Mouse (Mus musculus): ENCODE data around the gene Rpl27. TPM values are rescaled to one million over a fixed set of nuclear protein-coding genes. Genes with fewer than 3 reads are reported as not detected.
A peak's percentile ranks its signal among the peaks of the same experiment; 100 is the strongest.
"Not testable (repeated sequence)": the region's sequence is repeated elsewhere in the genome, so short reads cannot be mapped to it uniquely, and the experiment has no call there.

Rpl27 gene
- polyA plus RNA-seq, 1 experiment from 2014 or later = 448 TPM

DNA sequence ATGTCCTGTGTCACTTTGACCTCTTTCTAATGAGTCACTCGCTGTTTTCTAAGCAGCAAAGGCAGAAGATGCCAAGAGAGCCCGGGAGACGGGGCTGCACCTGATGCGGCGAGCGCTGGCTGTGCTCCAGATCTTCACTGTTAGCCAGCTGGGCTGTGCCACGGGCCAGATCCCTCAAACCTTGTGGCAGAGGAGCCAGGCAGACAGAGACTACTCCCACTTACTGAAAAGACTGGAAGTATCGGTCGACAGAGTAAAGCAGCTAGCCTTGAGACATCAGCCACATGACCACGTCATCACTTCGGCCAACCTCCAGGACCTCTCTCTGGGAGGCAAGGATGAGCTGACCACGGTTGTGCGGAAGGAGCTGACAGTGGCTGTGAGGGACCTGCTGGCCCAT is 8.7 kb upstream of the Rpl27 start:
- H3K4me3 ChIP-seq (replicated peaks; ENCODE audit: low read depth, low read length) = no peak overlapping the region
- no peak overlapping the region for H3K9ac ChIP-seq (ENCODE audit: low read depth, low read length)
- H3K27me3 ChIP-seq (ENCODE audit: insufficient read depth, low read length) = no peaks in the 10 kb centered on the region
- no peaks in the 10 kb centered on the region for H3K9me3 ChIP-seq (replicated peaks; ENCODE audit: low read length)
- 91% methylated on average over 13 of the region's 13 CpGs for WGBS
- no peak for TF ChIP-seq CTCF (IDR thresholded peaks at IDR 0.05; ENCODE audit: low read depth)
- ATAC-seq (replicated peaks; ENCODE audit: low FRiP score, low read depth) (no peak), DNase-seq (ENCODE audit: low spot score) (no peak)
- H3K4me2 ChIP-seq (ENCODE audit: low read length) = no peak overlapping the region
- no peak overlapping the region for H3K27ac ChIP-seq
- peaks cover 49% of the 10 kb centered on the region for H3K36me3 ChIP-seq (ENCODE audit: insufficient read depth, low read length)
- no peaks in the 10 kb centered on the region for H3K4me1 ChIP-seq (replicated peaks; ENCODE audit: insufficient read depth, low read length)

GRCm38 (mm10) chr11:101435831-101436230 is 6.3 kb upstream of the Rpl27 start:
- 87% methylated on average over 4 of the region's 4 CpGs for WGBS
- peaks cover 38% of the 10 kb centered on the region for H3K36me3 ChIP-seq (ENCODE audit: insufficient read depth, low read length)
- TF ChIP-seq CTCF (IDR thresholded peaks at IDR 0.05; ENCODE audit: low read depth) = no peak
- no peaks in the 10 kb centered on the region for H3K4me1 ChIP-seq (replicated peaks; ENCODE audit: insufficient read depth, low read length)
- ATAC-seq (replicated peaks; ENCODE audit: low FRiP score, low read depth) = no peak
- no peak overlapping the region for H3K4me2 ChIP-seq (ENCODE audit: low read length)
- DNase-seq (ENCODE audit: low spot score) = no peak
- H3K9ac ChIP-seq (ENCODE audit: low read depth, low read length) = no peak overlapping the region
- no peaks in the 10 kb centered on the region for H3K27me3 ChIP-seq (ENCODE audit: insufficient read depth, low read length)
- H3K9me3 ChIP-seq (replicated peaks; ENCODE audit: low read length) = no peaks in the 10 kb centered on the region
- H3K27ac ChIP-seq = no peak overlapping the region
- H3K4me3 ChIP-seq (replicated peaks; ENCODE audit: low read depth, low read length) = no peak overlapping the region

GRCm38 (mm10) chr11:101436916-101437315 is 5.2 kb upstream of the Rpl27 start:
- ATAC-seq (replicated peaks; ENCODE audit: low FRiP score, low read depth) = no peak
- Histone ChIP-seq H3K9me3 (replicated peaks; ENCODE audit: low read length) (no peaks in the 10 kb centered on the region), H3K9ac (ENCODE audit: low read depth, low read length) (no peak overlapping the region), H3K4me2 (ENCODE audit: low read length) (no peak overlapping the region), H3K4me3 (replicated peaks; ENCODE audit: low read depth, low read length) (no peak overlapping the region), H3K27me3 (ENCODE audit: insufficient read depth, low read length) (no peaks in the 10 kb centered on the region), H3K27ac (no peak overlapping the region), H3K36me3 (ENCODE audit: insufficient read depth, low read length) (peaks cover 30% of the 10 kb centered on the region), H3K4me1 (replicated peaks; ENCODE audit: insufficient read depth, low read length) (no peaks in the 10 kb centered on the region)
- DNase-seq (ENCODE audit: low spot score) = no peak
- WGBS = 86% methylated on average over 4 of the region's 4 CpGs
- TF ChIP-seq CTCF (IDR thresholded peaks at IDR 0.05; ENCODE audit: low read depth) = no peak

- not testable (repeated sequence) for ATAC-seq (replicated peaks; ENCODE audit: low FRiP score, low read depth); H3K4me2 ChIP-seq (ENCODE audit: low read length); H3K9ac ChIP-seq (ENCODE audit: low read depth, low read length); DNase-seq (ENCODE audit: low spot score); H3K27ac ChIP-seq; H3K4me3 ChIP-seq (replicated peaks; ENCODE audit: low read depth, low read length); H3K4me1 ChIP-seq (replicated peaks; ENCODE audit: insufficient read depth, low read length); H3K9me3 ChIP-seq (replicated peaks; ENCODE audit: low read length); H3K27me3 ChIP-seq (ENCODE audit: insufficient read depth, low read length)
- 52% methylated on average over 3 of the region's 3 CpGs for WGBS
- peaks cover 22% of the 10 kb centered on the region for H3K36me3 ChIP-seq (ENCODE audit: insufficient read depth, low read length)
These were observed 4.1 kb upstream of the Rpl27 start for GRCm38 (mm10) chr11:101438006-101438405.

DNA sequence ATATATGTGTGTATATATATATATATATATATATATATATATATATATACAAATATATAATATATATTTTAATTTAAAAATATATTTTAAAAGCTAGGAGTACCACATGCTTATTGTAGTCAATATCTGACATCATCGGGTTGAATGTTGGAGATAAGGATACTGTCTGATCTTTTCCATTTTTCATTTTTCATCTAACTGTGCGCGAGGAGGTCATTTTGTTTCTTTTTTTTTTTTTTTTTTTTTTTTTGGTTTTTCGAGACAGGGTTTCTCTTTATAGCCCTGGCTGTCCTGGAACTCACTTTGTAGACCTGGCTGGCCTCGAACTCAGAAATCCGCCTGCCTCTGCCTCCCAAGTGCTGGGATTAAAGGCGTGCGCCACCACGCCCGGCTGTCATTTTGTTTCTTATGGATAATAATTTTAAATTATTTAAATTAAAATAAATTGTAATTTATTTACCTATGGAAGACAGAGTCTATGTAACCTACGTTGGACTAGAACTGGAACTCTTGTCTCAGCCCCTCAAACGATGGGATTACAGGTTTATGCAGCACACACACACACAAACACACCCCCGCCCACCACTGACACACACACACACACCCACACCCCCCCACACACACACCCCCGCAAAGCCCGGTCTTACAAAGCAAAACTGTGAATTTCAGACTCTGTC is 510 bp upstream of the Rpl27 start:
- H3K36me3 ChIP-seq (ENCODE audit: insufficient read depth, low read length) = peaks cover 17% of the 10 kb centered on the region
- DNase-seq (ENCODE audit: low spot score); ATAC-seq (replicated peaks; ENCODE audit: low FRiP score, low read depth); H3K27ac ChIP-seq; H3K9ac ChIP-seq (ENCODE audit: low read depth, low read length); H3K4me1 ChIP-seq (replicated peaks; ENCODE audit: insufficient read depth, low read length); H3K9me3 ChIP-seq (replicated peaks; ENCODE audit: low read length); H3K27me3 ChIP-seq (ENCODE audit: insufficient read depth, low read length): not testable (repeated sequence)
- H3K4me3 ChIP-seq (replicated peaks; ENCODE audit: low read depth, low read length) = peak overlapping the region; percentile 23; the same call in 1 of the 2 replicates
- H3K4me2 ChIP-seq (ENCODE audit: low read length) = peak overlapping the region; percentile 49; the same call in 1 of the 2 replicates
- WGBS = 36% methylated on average over 15 of the region's 15 CpGs

GRCm38 (mm10) chr11:101442760-101443159 is 662 bp downstream of the Rpl27 start:
- H3K9me3 ChIP-seq (replicated peaks; ENCODE audit: low read length) = no peaks in the 10 kb centered on the region
- H3K4me3 ChIP-seq (replicated peaks; ENCODE audit: low read depth, low read length) = peak overlapping the region; percentile 87
- 0% methylated on average over 14 of the region's 14 CpGs for WGBS
- TF ChIP-seq CTCF (IDR thresholded peaks at IDR 0.05; ENCODE audit: low read depth) = no peak
- ATAC-seq (replicated peaks; ENCODE audit: low FRiP score, low read depth) = peak; percentile 0; the same call in 1 of the 2 replicates
- peak overlapping the region; percentile 95 for H3K9ac ChIP-seq (ENCODE audit: low read depth, low read length)
- DNase-seq (ENCODE audit: low spot score) = peak; percentile 43
- H3K36me3 ChIP-seq (ENCODE audit: insufficient read depth, low read length) = peaks cover 17% of the 10 kb centered on the region
- H3K4me2 ChIP-seq (ENCODE audit: low read length) = peak overlapping the region; percentile 87
- peaks cover 3% of the 10 kb centered on the region; the same call in 1 of the 2 replicates for H3K4me1 ChIP-seq (replicated peaks; ENCODE audit: insufficient read depth, low read length)
- H3K27me3 ChIP-seq (ENCODE audit: insufficient read depth, low read length) = no peaks in the 10 kb centered on the region
- H3K27ac ChIP-seq = peak overlapping the region; percentile 92

DNA sequence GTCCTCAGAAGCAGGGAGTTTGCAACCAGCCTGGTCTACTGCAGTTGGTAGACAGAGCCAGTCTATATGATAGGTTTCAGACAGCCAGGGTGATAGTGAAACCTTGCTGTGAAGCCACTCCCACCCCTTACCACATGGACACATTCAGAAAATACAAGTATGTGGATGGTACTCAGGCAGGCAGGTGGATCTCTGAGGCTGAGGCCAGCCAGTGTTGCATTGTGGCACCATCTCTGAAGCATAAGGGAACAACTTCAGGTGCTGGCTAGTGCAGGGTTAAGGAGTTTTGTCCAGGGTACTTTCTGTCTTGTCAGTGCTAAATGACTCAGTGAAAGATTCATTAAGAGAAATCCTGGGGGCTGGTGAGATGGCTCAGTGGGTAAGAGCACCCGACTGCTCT is 4.2 kb downstream of the Rpl27 start:
- Histone ChIP-seq H3K27me3 (ENCODE audit: insufficient read depth, low read length) (no peaks in the 10 kb centered on the region), H3K36me3 (ENCODE audit: insufficient read depth, low read length) (peaks cover 17% of the 10 kb centered on the region), H3K4me3 (replicated peaks; ENCODE audit: low read depth, low read length) (no peak overlapping the region), H3K4me2 (ENCODE audit: low read length) (no peak overlapping the region), H3K4me1 (replicated peaks; ENCODE audit: insufficient read depth, low read length) (peaks cover 7% of the 10 kb centered on the region; the same call in 1 of the 2 replicates), H3K27ac (no peak overlapping the region), H3K9ac (ENCODE audit: low read depth, low read length) (no peak overlapping the region), H3K9me3 (replicated peaks; ENCODE audit: low read length) (no peaks in the 10 kb centered on the region)
- ATAC-seq (replicated peaks; ENCODE audit: low FRiP score, low read depth) (no peak), DNase-seq (ENCODE audit: low spot score) (no peak)
- WGBS = 64% methylated on average over 1 of the region's 1 CpGs
- TF ChIP-seq CTCF (IDR thresholded peaks at IDR 0.05; ENCODE audit: low read depth) = no peak

- H3K4me2 ChIP-seq (ENCODE audit: low read length); H3K4me3 ChIP-seq (replicated peaks; ENCODE audit: low read depth, low read length); ATAC-seq (replicated peaks; ENCODE audit: low FRiP score, low read depth); DNase-seq (ENCODE audit: low spot score); H3K27me3 ChIP-seq (ENCODE audit: insufficient read depth, low read length); H3K4me1 ChIP-seq (replicated peaks; ENCODE audit: insufficient read depth, low read length); H3K27ac ChIP-seq; H3K9me3 ChIP-seq (replicated peaks; ENCODE audit: low read length); H3K9ac ChIP-seq (ENCODE audit: low read depth, low read length): not testable (repeated sequence)
- peaks cover 17% of the 10 kb centered on the region for H3K36me3 ChIP-seq (ENCODE audit: insufficient read depth, low read length)
- 86% methylated on average over 8 of the region's 8 CpGs for WGBS
These were observed 4.8 kb downstream of the Rpl27 start for GRCm38 (mm10) chr11:101446860-101447259.

Data from kidney, postnatal 0 days (tissue).